Mouse (Mus musculus) heart, embryonic 11.5 days (tissue): ENCODE data around the gene Figla. TPM values are rescaled to one million over a fixed set of nuclear protein-coding genes. Genes with fewer than 3 reads are reported as not detected.

Experiments
- ATAC-seq: fragments of 200-750 bp; cut with Nextera tagmentation; replicated peaks from 2 replicates; pipeline ENCODE4 v1.8.0; 2017; ENCODE audit warnings: moderate library complexity; ENCODE audit not compliant: insufficient number of reproducible peaks, low FRiP score, low TSS enrichment
- H3K27ac ChIP-seq: fragments of 300-500 bp; sonication (generic); 2 replicates; pipeline ENCODE4 v1.5.1; 2014; ENCODE audit warnings: mild to moderate bottlenecking, low read depth, low read length
- H3K27me3 ChIP-seq: fragments of 300-500 bp; sonication (generic); 2 replicates; pipeline ENCODE4 v1.6.1; 2014; ENCODE audit warnings: mild to moderate bottlenecking, low read length, mixed read lengths; ENCODE audit not compliant: control insufficient read depth, insufficient read depth
- H3K36me3 ChIP-seq: fragments of 300-500 bp; sonication (generic); 2 replicates; pipeline ENCODE4 v1.6.1; 2014; ENCODE audit warnings: mild to moderate bottlenecking, low read length, moderate library complexity, mixed read lengths; ENCODE audit not compliant: control insufficient read depth, insufficient read depth
- H3K4me1 ChIP-seq: fragments of 300-500 bp; sonication (generic); 2 replicates; pipeline ENCODE4 v1.6.1; 2014; ENCODE audit warnings: low read length; ENCODE audit not compliant: control insufficient read depth, insufficient read depth
- H3K4me2 ChIP-seq: fragments of 300-500 bp; sonication (generic); 2 replicates; pipeline ENCODE4 v1.6.1; 2014; ENCODE audit warnings: mild to moderate bottlenecking, moderate library complexity
- H3K4me3 ChIP-seq: fragments of 300-500 bp; sonication (generic); 2 replicates; pipeline ENCODE4 v1.5.1; 2014; ENCODE audit warnings: low read depth, low read length
- H3K9ac ChIP-seq: fragments of 300-500 bp; sonication (generic); 2 replicates; pipeline ENCODE4 v1.6.1; 2014; ENCODE audit warnings: mild to moderate bottlenecking, low read depth, low read length, moderate library complexity
- H3K9me3 ChIP-seq: fragments of 300-500 bp; sonication (generic); replicated peaks from 2 replicates; pipeline ENCODE4 v1.6.1; 2016; ENCODE audit warnings: low read length; ENCODE audit not compliant: control insufficient read depth
- WGBS: fragments of 180-500 bp; shearing (Covaris S2); extraction: QIAGEN DNeasy Blood & Tissue Kit; methylation state at CpG from one replicate; pipeline ENCODE4 v1.1.7; 2014; ENCODE audit not compliant: insufficient replicate concordance; 5-methylcytosine and 5-hydroxymethylcytosine counted together
- polyA plus RNA-seq: library from polyadenylated mRNA; unstranded; fragments of >200 nt; fragmentation: Nextera tagmentation; extraction: Ambion mirVana; gene quantifications from 2 replicates; pipeline ENCODE4 v1.2.1, GENCODE M21; 2014

The Figla gene
- polyA plus RNA-seq, 1 experiment from 2014 or later: not detected

DNA sequence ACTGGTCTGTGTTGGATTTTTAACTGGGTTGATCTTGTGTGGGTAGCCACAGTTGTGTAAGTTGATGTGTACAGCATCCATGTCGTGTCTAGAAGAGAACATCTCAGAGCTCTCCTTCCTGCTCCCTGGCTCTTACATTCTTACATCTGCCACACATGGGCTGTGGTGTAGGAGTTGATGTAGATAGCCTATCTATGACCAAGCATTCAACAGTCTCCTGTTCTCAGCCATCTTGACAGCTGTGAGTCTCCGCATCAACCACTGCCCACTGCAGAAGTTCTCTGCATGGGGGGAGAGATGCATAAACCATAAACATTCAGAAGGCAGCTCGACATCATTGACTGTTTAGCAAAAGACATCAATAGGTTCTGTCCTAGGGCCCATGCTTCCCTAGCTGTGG lies 53.9 kb downstream of the Figla start:
- WGBS: 63% methylated on average over 3 of the region's 3 CpGs
- H3K27me3 ChIP-seq: no peaks in the 10 kb centered on the region
- H3K9ac ChIP-seq: no peak overlapping the region
- H3K4me1 ChIP-seq: no peaks in the 10 kb centered on the region
- H3K4me3 ChIP-seq: no peak overlapping the region
- no peaks in the 10 kb centered on the region for H3K36me3 ChIP-seq
- no peaks in the 10 kb centered on the region for H3K9me3 ChIP-seq
- no peak overlapping the region for H3K4me2 ChIP-seq
- ATAC-seq: no peak
- no peak overlapping the region for H3K27ac ChIP-seq

DNA sequence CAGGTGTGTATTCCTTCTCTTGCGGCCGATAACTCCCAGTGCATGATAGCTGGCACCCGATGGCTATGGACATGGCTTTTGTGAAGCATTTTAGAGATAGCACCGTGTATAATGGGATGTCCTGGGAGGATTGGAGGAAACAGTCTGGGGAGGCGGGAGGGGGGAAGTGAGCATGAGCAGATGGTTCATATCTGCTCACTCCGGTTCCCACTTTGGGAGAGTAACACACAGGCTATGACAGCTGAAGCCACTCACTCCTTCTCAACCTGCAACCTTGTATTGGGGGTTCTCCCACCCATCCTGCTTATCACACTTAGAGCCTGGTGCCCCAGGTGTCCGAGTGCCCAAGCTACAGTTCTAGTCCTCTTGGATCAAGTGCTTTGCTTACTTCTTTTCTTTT lies 54.3 kb downstream of the Figla start:
- H3K27ac ChIP-seq: no peak overlapping the region
- H3K36me3 ChIP-seq: no peaks in the 10 kb centered on the region
- no peak overlapping the region for H3K9ac ChIP-seq
- H3K9me3 ChIP-seq: no peaks in the 10 kb centered on the region
- 63% methylated on average over 7 of the region's 7 CpGs for WGBS
- no peaks in the 10 kb centered on the region for H3K27me3 ChIP-seq
- no peak overlapping the region for H3K4me2 ChIP-seq
- H3K4me3 ChIP-seq: no peak overlapping the region
- H3K4me1 ChIP-seq: no peaks in the 10 kb centered on the region
- ATAC-seq: no peak

Other genes starting within 250 kb of the Figla start
- not detected in 2 replicates for gene Nat8f6, start 195.2 kb upstream of the Figla start, polyA plus RNA-seq
- not detected in 2 replicates for gene Nat8f5, start 195.2 kb upstream of the Figla start, polyA plus RNA-seq
- not detected in 2 replicates for gene Nat8, start 184.1 kb upstream of the Figla start, polyA plus RNA-seq
- not detected in 2 replicates for gene Nat8f2, start 147.0 kb upstream of the Figla start, polyA plus RNA-seq
- gene Nat8f4, start 111.3 kb upstream of the Figla start, polyA plus RNA-seq: 1.6 and 2.3 TPM in 2 replicates
- 21.7 and 22.8 TPM in 2 replicates for gene Tprkb, start 104.3 kb upstream of the Figla start, polyA plus RNA-seq
- 3.6 and 4.8 TPM in 2 replicates for gene Nat8f1, start 100.5 kb upstream of the Figla start, polyA plus RNA-seq
- 41.6 and 52.1 TPM in 2 replicates for gene Dusp11, start 54.5 kb upstream of the Figla start, polyA plus RNA-seq
- 11.9 and 16.4 TPM in 2 replicates for gene Add2, start 12.5 kb downstream of the Figla start, polyA plus RNA-seq
- gene Tgfa, start 179.1 kb downstream of the Figla start, polyA plus RNA-seq: 3.0 and 4.1 TPM in 2 replicates